28 mouse cellular contexts compared by ENCODE assay signal in the genomic region with DNA sequence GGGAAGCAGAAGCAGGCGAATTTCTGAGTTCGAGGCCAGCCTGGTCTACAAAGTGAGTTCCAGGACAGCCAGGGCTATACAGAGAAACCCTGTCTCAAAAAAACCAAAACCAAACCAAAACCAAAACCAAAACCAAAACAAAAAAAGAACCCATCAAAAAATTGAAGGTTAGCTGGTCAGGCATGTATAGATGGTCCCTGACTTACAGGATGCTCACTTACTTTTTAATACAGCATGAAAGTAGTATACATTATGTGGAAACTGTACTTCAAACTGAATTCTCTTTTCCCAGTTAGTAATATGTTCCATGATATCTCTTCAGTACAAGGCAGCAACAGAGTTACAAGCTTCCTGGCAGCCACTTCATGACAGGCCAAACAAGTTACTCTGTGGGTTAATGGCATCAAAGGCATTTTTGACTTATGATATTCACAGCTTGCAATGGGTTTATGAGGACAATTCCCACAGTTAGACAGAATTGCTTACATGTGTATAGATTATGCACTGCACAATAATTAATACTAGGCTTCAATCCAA. TPM values are rescaled to one million over a fixed set of nuclear protein-coding genes. Genes with fewer than 3 reads are reported as not detected.
DNase-seq lines count a peak whose midpoint lies in the region; ATAC-seq and TF ChIP-seq lines count a peak whose summit lies in the region.
"Had no signal": no experiment of that assay in that cellular context is flagged by ENCODE, and none has a peak within 500 bp of the region (broad histone marks: within the 10 kb centered on the region; RNA-seq: fewer than 3 reads in every experiment).

No protein-coding gene starts in this region.

- no peaks in the 10 kb centered on the region for H3K9me3 ChIP-seq in intestine, postnatal 0 days (ENCODE audit: control insufficient read depth)
- no peaks in the 10 kb centered on the region for H3K9me3 ChIP-seq in intestine, embryonic 16.5 days (ENCODE audit: control insufficient read depth, low read length)
- H3K9me3 ChIP-seq in neural tube, embryonic 15.5 days (replicated peaks): no peaks in the 10 kb centered on the region
- H3K9me3 ChIP-seq: embryonic facial prominence, embryonic 10.5 days; embryonic facial prominence, embryonic 15.5 days; forebrain, embryonic 12.5 days; heart, embryonic 10.5 days; kidney, embryonic 15.5 days; limb, embryonic 12.5 days; liver, embryonic 15.5 days; lung, embryonic 15.5 days; midbrain, embryonic 12.5 days; neural tube, embryonic 13.5 days; stomach, embryonic 15.5 days had no signal

- 81% methylated on average over 2 of the region's 2 CpGs for WGBS in intestine, postnatal 0 days
- 95% methylated on average over 2 of the region's 2 CpGs for WGBS in intestine, embryonic 16.5 days
- 98% methylated on average over 2 of the region's 2 CpGs for WGBS in neural tube, embryonic 15.5 days

- no peak for DNase-seq in kidney, postnatal 25 days
- DNase-seq: adrenal gland, adult 2 months; adrenal gland, postnatal 36 days; B cell, adult 2 months; cerebellum, adult 8-10 months; cerebellum, postnatal 25 days; gastrocnemius, postnatal 14 days; kidney, adult 11 months; kidney, postnatal 36 days; layer of hippocampus, adult 9-11 months had no signal

- TF ChIP-seq CTCF in intestine, postnatal 0 days (IDR thresholded peaks at IDR 0.05; ENCODE audit: low read depth): no peak

- H3K4me1 ChIP-seq in intestine, postnatal 0 days (replicated peaks; ENCODE audit: control insufficient read depth, insufficient read depth, low read length): no peaks in the 10 kb centered on the region
- no peaks in the 10 kb centered on the region for H3K4me1 ChIP-seq in intestine, embryonic 16.5 days (ENCODE audit: control insufficient read depth, insufficient read depth, low read length)
- H3K4me1 ChIP-seq in neural tube, embryonic 15.5 days: 0 out of 2 replicates have a peak, but pooled peaks cover 2% of the 10 kb centered on the region
- H3K4me1 ChIP-seq: embryonic facial prominence, embryonic 10.5 days; embryonic facial prominence, embryonic 15.5 days; forebrain, embryonic 12.5 days; heart, embryonic 10.5 days; kidney, embryonic 15.5 days; limb, embryonic 12.5 days; midbrain, embryonic 12.5 days; neural tube, embryonic 13.5 days; stomach, embryonic 15.5 days had no signal

- no peaks in the 10 kb centered on the region for H3K36me3 ChIP-seq in intestine, postnatal 0 days (ENCODE audit: control insufficient read depth, insufficient read depth)
- H3K36me3 ChIP-seq in intestine, embryonic 16.5 days (ENCODE audit: control insufficient read depth, insufficient read depth, low read length): no peaks in the 10 kb centered on the region
- no peaks in the 10 kb centered on the region for H3K36me3 ChIP-seq in neural tube, embryonic 15.5 days
- H3K36me3 ChIP-seq: embryonic facial prominence, embryonic 15.5 days; forebrain, embryonic 12.5 days; stomach, embryonic 15.5 days had no signal

- no peak for ATAC-seq in intestine, postnatal 0 days
- ATAC-seq in intestine, embryonic 16.5 days: no peak
- ATAC-seq in CD4-positive, CD25-positive, alpha-beta regulatory T cell, adult 4 months: peak; percentile 57
- peak; percentile 47 for ATAC-seq in activated CD4-positive, CD25-positive, alpha-beta regulatory T cell, adult 4 months
- ATAC-seq in neural tube, embryonic 15.5 days (ENCODE audit: low FRiP score): no peak
- ATAC-seq: hindbrain, embryonic 16.5 days had no signal

- H3K27ac ChIP-seq in intestine, postnatal 0 days (ENCODE audit: low read depth, low read length): 0 out of 2 replicates have a peak overlapping the region, but pooled peaks have one; percentile 15
- H3K27ac ChIP-seq in intestine, embryonic 16.5 days (ENCODE audit: low read length): no peak overlapping the region
- H3K27ac ChIP-seq in neural tube, embryonic 15.5 days (replicated peaks): no peak overlapping the region
- H3K27ac ChIP-seq: embryonic facial prominence, embryonic 10.5 days; embryonic facial prominence, embryonic 15.5 days; forebrain, embryonic 12.5 days; heart, embryonic 10.5 days; limb, embryonic 12.5 days; liver, embryonic 15.5 days; lung, embryonic 15.5 days; midbrain, embryonic 12.5 days; neural tube, embryonic 13.5 days; stomach, embryonic 15.5 days had no signal

- no peak overlapping the region for H3K4me2 ChIP-seq in intestine, postnatal 0 days (replicated peaks; ENCODE audit: low read depth)
- no peak overlapping the region for H3K4me2 ChIP-seq in intestine, embryonic 16.5 days (ENCODE audit: low read depth, low read length)
- H3K4me2 ChIP-seq in neural tube, embryonic 15.5 days: no peak overlapping the region
- H3K4me2 ChIP-seq: embryonic facial prominence, embryonic 15.5 days; forebrain, embryonic 12.5 days; kidney, embryonic 15.5 days; limb, embryonic 12.5 days; liver, embryonic 15.5 days; lung, embryonic 15.5 days; midbrain, embryonic 12.5 days; neural tube, embryonic 13.5 days; stomach, embryonic 15.5 days had no signal

- no peak overlapping the region for H3K4me3 ChIP-seq in intestine, postnatal 0 days (ENCODE audit: low read depth, low read length)
- H3K4me3 ChIP-seq in intestine, embryonic 16.5 days (ENCODE audit: low read length): no peak overlapping the region
- H3K4me3 ChIP-seq in neural tube, embryonic 15.5 days (replicated peaks): no peak overlapping the region
- H3K4me3 ChIP-seq: embryonic facial prominence, embryonic 10.5 days; embryonic facial prominence, embryonic 15.5 days; forebrain, embryonic 12.5 days; heart, embryonic 10.5 days; kidney, embryonic 15.5 days; limb, embryonic 12.5 days; liver, embryonic 15.5 days; lung, embryonic 15.5 days; midbrain, embryonic 12.5 days; myocyte; neural tube, embryonic 13.5 days; stomach, embryonic 15.5 days had no signal

- no peaks in the 10 kb centered on the region for H3K27me3 ChIP-seq in intestine, postnatal 0 days (replicated peaks; ENCODE audit: control insufficient read depth, insufficient read depth, low read length)
- no peaks in the 10 kb centered on the region for H3K27me3 ChIP-seq in intestine, embryonic 16.5 days (replicated peaks; ENCODE audit: control insufficient read depth, insufficient read depth, low read length)
- no peaks in the 10 kb centered on the region for H3K27me3 ChIP-seq in neural tube, embryonic 15.5 days (replicated peaks)
- H3K27me3 ChIP-seq: embryonic facial prominence, embryonic 15.5 days; forebrain, embryonic 12.5 days; kidney, embryonic 15.5 days; limb, embryonic 12.5 days; liver, embryonic 15.5 days; lung, embryonic 15.5 days; midbrain, embryonic 12.5 days; neural tube, embryonic 13.5 days; stomach, embryonic 15.5 days had no signal

- no peak overlapping the region for H3K9ac ChIP-seq in intestine, postnatal 0 days (ENCODE audit: low read depth, low read length)
- H3K9ac ChIP-seq in intestine, embryonic 16.5 days (ENCODE audit: low read depth, low read length): no peak overlapping the region
- H3K9ac ChIP-seq in neural tube, embryonic 15.5 days (replicated peaks): no peak overlapping the region
- H3K9ac ChIP-seq: embryonic facial prominence, embryonic 15.5 days; forebrain, embryonic 12.5 days; kidney, embryonic 15.5 days; limb, embryonic 12.5 days; liver, embryonic 15.5 days; lung, embryonic 15.5 days; midbrain, embryonic 12.5 days; neural tube, embryonic 13.5 days; stomach, embryonic 15.5 days had no signal

RNA-seq across cellular contexts. Expression of a gene that starts 6.4 kb away (rescaled TPM):
- 7.8 and 8.1 TPM in 2 replicates for polyA plus RNA-seq in intestine, postnatal 0 days (2015; fragmentation: Nextera tagmentation; extraction: Ambion mirVana)
- polyA plus RNA-seq in intestine, embryonic 16.5 days (2015; fragmentation: Nextera tagmentation; extraction: Ambion mirVana): 12.1 and 13.0 TPM in 2 replicates
- 10 to 100 TPM; 40.4 to 41.5 TPM for polyA plus RNA-seq in CD4-positive, CD25-positive, alpha-beta regulatory T cell, adult 4 months (2017; shearing (Covaris generic))
- 10 to 100 TPM; 41.7 to 50.0 TPM for polyA plus RNA-seq in activated CD4-positive, CD25-positive, alpha-beta regulatory T cell, adult 4 months (2017; shearing (Covaris generic))
- 4.0 and 5.7 TPM in 2 replicates for polyA plus RNA-seq in neural tube, embryonic 15.5 days (2015; fragmentation: Nextera tagmentation; extraction: Ambion mirVana)

Comparison
In these comparisons a context has a peak if more than half of its experiments do, and no peak if none do; other contexts are left out.
1. ATAC-seq: peak in CD4-positive, CD25-positive, alpha-beta regulatory T cell, adult 4 months (single experiment) and activated CD4-positive, CD25-positive, alpha-beta regulatory T cell, adult 4 months (single experiment); none in intestine, postnatal 0 days (single experiment), intestine, embryonic 16.5 days (single experiment) and neural tube, embryonic 15.5 days (single experiment).